In the genomic region with DNA sequence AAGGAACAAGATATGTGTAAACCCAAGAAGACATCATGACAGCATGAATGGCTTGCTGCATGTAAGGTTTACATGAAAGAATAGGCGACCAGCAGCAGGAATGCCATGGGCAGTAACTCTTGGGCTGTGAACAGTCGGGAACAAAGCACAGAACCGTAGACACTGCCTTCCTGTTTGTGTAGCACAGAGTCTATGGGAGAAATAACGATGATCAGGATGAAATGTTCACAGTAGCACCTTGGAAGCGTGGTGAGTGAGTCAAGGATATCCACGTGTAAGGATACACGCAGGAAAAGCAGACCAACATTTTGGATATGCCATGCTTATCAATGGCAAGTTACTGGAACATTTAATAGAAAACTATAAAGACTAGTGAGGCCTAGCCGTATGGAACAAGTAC, we compare ENCODE assay signal across 10 mouse cellular contexts. TPM values are rescaled to one million over a fixed set of nuclear protein-coding genes. Genes with fewer than 3 reads are reported as not detected.
A peak's percentile ranks its signal among the peaks of the same experiment; 100 is the strongest.
DNase-seq lines count a peak whose midpoint lies in the region; ATAC-seq and TF ChIP-seq lines count a peak whose summit lies in the region.
"Had no signal": no experiment of that assay in that cellular context is flagged by ENCODE, and none has a peak within 500 bp of the region (broad histone marks: within the 10 kb centered on the region; RNA-seq: fewer than 3 reads in every experiment).

No protein-coding gene starts in this region.

- ATAC-seq in embryonic facial prominence, embryonic 12.5 days (ENCODE audit: insufficient number of reproducible peaks, insufficient read depth, low FRiP score, low TSS enrichment): no peak
- no peak for ATAC-seq in lung, embryonic 14.5 days (ENCODE audit: insufficient read depth)
- no peak for ATAC-seq in embryonic facial prominence, embryonic 15.5 days (ENCODE audit: insufficient number of reproducible peaks, low FRiP score, low TSS enrichment, low read depth)

- H3K4me1 ChIP-seq in embryonic facial prominence, embryonic 12.5 days: peaks cover 3% of the 10 kb centered on the region; the same call in 1 of the 2 replicates
- peaks cover 7% of the 10 kb centered on the region; the same call in 1 of the 2 replicates for H3K4me1 ChIP-seq in embryonic facial prominence, embryonic 10.5 days
- peaks cover 7% of the 10 kb centered on the region; the same call in 1 of the 2 replicates for H3K4me1 ChIP-seq in lung, embryonic 14.5 days (ENCODE audit: insufficient read depth)
- H3K4me1 ChIP-seq in embryonic facial prominence, embryonic 15.5 days: peaks cover 10% of the 10 kb centered on the region; the same call in 1 of the 2 replicates

- H3K79me2 ChIP-seq in macrophage (ENCODE audit: inconsistent target): peaks cover 60% of the 10 kb centered on the region

- TF ChIP-seq CTCF in lung, embryonic 14.5 days (IDR thresholded peaks at IDR 0.05; ENCODE audit: low read depth): no peak

- H3K4me2 ChIP-seq in embryonic facial prominence, embryonic 12.5 days (replicated peaks): peak overlapping the region; percentile 30
- peak overlapping the region; percentile 80 for H3K4me2 ChIP-seq in lung, embryonic 14.5 days
- H3K4me2 ChIP-seq in embryonic facial prominence, embryonic 15.5 days (replicated peaks): peak overlapping the region; percentile 17; the same call in 1 of the 2 replicates

- DNase-seq in embryonic facial prominence, embryonic 10.5 days (ENCODE audit: low spot score): no peak
- peak; percentile 43 for DNase-seq in lung, embryonic 14.5 days
- no peak for DNase-seq in lung, postnatal 25 days (ENCODE audit: low spot score)
- DNase-seq in urinary bladder, postnatal 36 days (ENCODE audit: low spot score in 2 of 2): no peak
- DNase-seq in urinary bladder, adult 18-20 months (ENCODE audit: low spot score in 2 of 2): no peak
- DNase-seq: gastrocnemius, postnatal 25 days; lung, postnatal 4 days had no signal

- no peaks in the 10 kb centered on the region for H3K27me3 ChIP-seq in embryonic facial prominence, embryonic 12.5 days
- peaks cover 16% of the 10 kb centered on the region for H3K27me3 ChIP-seq in embryonic facial prominence, embryonic 10.5 days (replicated peaks; ENCODE audit: low read depth, poor library complexity, severe bottlenecking)
- no peaks in the 10 kb centered on the region for H3K27me3 ChIP-seq in lung, embryonic 14.5 days (ENCODE audit: insufficient read depth, low read length)
- no peaks in the 10 kb centered on the region for H3K27me3 ChIP-seq in embryonic facial prominence, embryonic 15.5 days

- H3K4me3 ChIP-seq in embryonic facial prominence, embryonic 12.5 days: no peak overlapping the region
- H3K4me3 ChIP-seq in embryonic facial prominence, embryonic 10.5 days: no peak overlapping the region
- peak overlapping the region; percentile 67 for H3K4me3 ChIP-seq in lung, embryonic 14.5 days (ENCODE audit: low read depth, low read length)
- no peak overlapping the region for H3K4me3 ChIP-seq in embryonic facial prominence, embryonic 15.5 days (replicated peaks)
- H3K4me3 ChIP-seq in macrophage (ENCODE audit: inconsistent target): peak overlapping the region; percentile 80; the same call in 1 of the 2 replicates

- no peaks in the 10 kb centered on the region for H3K36me3 ChIP-seq in embryonic facial prominence, embryonic 12.5 days
- H3K36me3 ChIP-seq in embryonic facial prominence, embryonic 10.5 days (replicated peaks): no peaks in the 10 kb centered on the region
- no peaks in the 10 kb centered on the region for H3K36me3 ChIP-seq in lung, embryonic 14.5 days (ENCODE audit: insufficient read depth)
- H3K36me3 ChIP-seq in embryonic facial prominence, embryonic 15.5 days: no peaks in the 10 kb centered on the region
- no peaks in the 10 kb centered on the region for H3K36me3 ChIP-seq in macrophage (ENCODE audit: inconsistent target)

- H3K27ac ChIP-seq in embryonic facial prominence, embryonic 12.5 days: no peak overlapping the region
- H3K27ac ChIP-seq in embryonic facial prominence, embryonic 10.5 days (replicated peaks): no peak overlapping the region
- H3K27ac ChIP-seq in lung, embryonic 14.5 days (ENCODE audit: low read depth): peak overlapping the region; percentile 55
- no peak overlapping the region for H3K27ac ChIP-seq in embryonic facial prominence, embryonic 15.5 days (replicated peaks)
- H3K27ac ChIP-seq in macrophage: peak overlapping the region; percentile 93

- H3K9ac ChIP-seq in embryonic facial prominence, embryonic 12.5 days: no peak overlapping the region
- H3K9ac ChIP-seq in lung, embryonic 14.5 days: peak overlapping the region; percentile 9; the same call in 1 of the 2 replicates
- H3K9ac ChIP-seq in embryonic facial prominence, embryonic 15.5 days: no peak overlapping the region

- no peaks in the 10 kb centered on the region for H3K9me3 ChIP-seq in embryonic facial prominence, embryonic 12.5 days
- H3K9me3 ChIP-seq in embryonic facial prominence, embryonic 10.5 days: no peaks in the 10 kb centered on the region
- H3K9me3 ChIP-seq in lung, embryonic 14.5 days (ENCODE audit: low read depth, low read length): no peaks in the 10 kb centered on the region
- H3K9me3 ChIP-seq in embryonic facial prominence, embryonic 15.5 days (replicated peaks): no peaks in the 10 kb centered on the region

- 66% methylated on average over 8 of the region's 8 CpGs for WGBS in embryonic facial prominence, embryonic 12.5 days
- WGBS in embryonic facial prominence, embryonic 10.5 days: 71% methylated on average over 8 of the region's 8 CpGs
- 22% methylated on average over 8 of the region's 8 CpGs for WGBS in lung, embryonic 14.5 days
- 53% methylated on average over 8 of the region's 8 CpGs for WGBS in embryonic facial prominence, embryonic 15.5 days
- 17% methylated on average over 8 of the region's 8 CpGs for WGBS in macrophage (ENCODE audit: missing documents)

RNA-seq across cellular contexts. Expression of a gene that starts 2.6 kb away (rescaled TPM):
- 22.5 and 23.5 TPM in 2 replicates for polyA plus RNA-seq in embryonic facial prominence, embryonic 12.5 days (2016; fragmentation: Nextera tagmentation; extraction: Ambion mirVana)
- 9.3 and 10.6 TPM in 2 replicates for polyA plus RNA-seq in embryonic facial prominence, embryonic 10.5 days (2016; fragmentation: Nextera tagmentation; extraction: Ambion mirVana)
- polyA plus RNA-seq in lung, embryonic 14.5 days (2014; fragmentation: Nextera tagmentation; extraction: Ambion mirVana): 21.9 and 22.3 TPM in 2 replicates
- polyA plus RNA-seq in embryonic facial prominence, embryonic 15.5 days (2015; fragmentation: Nextera tagmentation; extraction: Ambion mirVana): 16.9 and 19.5 TPM in 2 replicates
- 100 to 1,000 TPM in 2 of 26 experiments, 10 to 100 TPM in 24; 29.7 to 121 (median 65.0) TPM for total RNA-seq in macrophage (2018; cell fraction: chromatin; rRNA removed)
- total RNA-seq in macrophage (2018; cell fraction: cytosol; rRNA removed): 10 to 100 TPM in 12 of 26 experiments, 1 to 10 TPM in 14; 7.8 to 15.5 (median 9.7) TPM
- total RNA-seq in macrophage (2018; cell fraction: nucleus; rRNA removed): 10 to 100 TPM; 23.8 to 92.7 (median 44.0) TPM
- polyA plus RNA-seq in macrophage (2018): 5.3 to 8.0 TPM (median 7.3 TPM) in 3 replicates

RNA-seq across cellular contexts. Expression of a gene that starts 48.3 kb away (rescaled TPM):
- polyA plus RNA-seq in embryonic facial prominence, embryonic 12.5 days (2016; fragmentation: Nextera tagmentation; extraction: Ambion mirVana): 53.9 and 58.6 TPM in 2 replicates
- 35.7 and 40.4 TPM in 2 replicates for polyA plus RNA-seq in embryonic facial prominence, embryonic 10.5 days (2016; fragmentation: Nextera tagmentation; extraction: Ambion mirVana)
- polyA plus RNA-seq in lung, embryonic 14.5 days (2014; fragmentation: Nextera tagmentation; extraction: Ambion mirVana): 128 and 140 TPM in 2 replicates
- 87.8 and 91.4 TPM in 2 replicates for polyA plus RNA-seq in embryonic facial prominence, embryonic 15.5 days (2015; fragmentation: Nextera tagmentation; extraction: Ambion mirVana)
- total RNA-seq in macrophage (2018; cell fraction: chromatin; rRNA removed): 10 to 100 TPM; 15.7 to 81.6 (median 35.8) TPM
- total RNA-seq in macrophage (2018; cell fraction: cytosol; rRNA removed): 100 to 1,000 TPM in 9 of 26 experiments, 10 to 100 TPM in 17; 65.9 to 115 (median 83.6) TPM
- 10 to 100 TPM; 23.6 to 58.6 (median 37.3) TPM for total RNA-seq in macrophage (2018; cell fraction: nucleus; rRNA removed)
- polyA plus RNA-seq in macrophage (2018): 68.1 to 167 TPM (median 89.3 TPM) in 3 replicates

Comparison
In these comparisons a context has a peak if more than half of its experiments do, and no peak if none do; other contexts are left out.
1. H3K27ac ChIP-seq: peak in lung, embryonic 14.5 days (single experiment) and macrophage (single experiment); none in embryonic facial prominence, embryonic 12.5 days (single experiment), embryonic facial prominence, embryonic 10.5 days (single experiment) and embryonic facial prominence, embryonic 15.5 days (single experiment).
2. H3K4me2 ChIP-seq: peak in every context shown above with its lines; median percentile 80 in lung, embryonic 14.5 days; 30 in embryonic facial prominence, embryonic 12.5 days; 17 in embryonic facial prominence, embryonic 15.5 days.
3. H3K4me3 ChIP-seq: peak in lung, embryonic 14.5 days (single experiment) and macrophage (single experiment); none in embryonic facial prominence, embryonic 12.5 days (single experiment), embryonic facial prominence, embryonic 10.5 days (single experiment) and embryonic facial prominence, embryonic 15.5 days (single experiment).